Mouse (Mus musculus) stomach, embryonic 15.5 days (tissue): Measurements from ENCODE around the gene Bin2. TPM values are rescaled to one million over a fixed set of nuclear protein-coding genes. Genes with fewer than 3 reads are reported as not detected.

ENCODE experiments used
- ATAC-seq: fragments of 200-750 bp; cut with Nextera tagmentation; 2 replicates; pipeline ENCODE4 v1.8.0; 2017; ENCODE audit warnings: low read depth, moderate number of reproducible peaks, moderate TSS enrichment; ENCODE audit not compliant: insufficient read depth, low FRiP score
- H3K27ac ChIP-seq: fragments of 300-500 bp; sonication (generic); 2 replicates; pipeline ENCODE4 v1.5.1; 2015; ENCODE audit warnings: mild to moderate bottlenecking, inconsistent platforms
- H3K27me3 ChIP-seq: fragments of 300-500 bp; sonication (generic); replicated peaks from 2 replicates; pipeline ENCODE4 v1.6.1; 2015; ENCODE audit warnings: inconsistent platforms
- H3K36me3 ChIP-seq: fragments of 300-500 bp; sonication (generic); 2 replicates; pipeline ENCODE4 v1.6.1; 2015; ENCODE audit warnings: inconsistent platforms
- H3K4me1 ChIP-seq: fragments of 300-500 bp; sonication (generic); 2 replicates; pipeline ENCODE4 v1.6.1; 2015; ENCODE audit warnings: inconsistent platforms
- H3K4me2 ChIP-seq: fragments of 300-500 bp; sonication (generic); 2 replicates; pipeline ENCODE4 v1.6.1; 2015; ENCODE audit warnings: mild to moderate bottlenecking, inconsistent platforms
- H3K4me3 ChIP-seq: fragments of 300-500 bp; sonication (generic); replicated peaks from 2 replicates; pipeline ENCODE4 v1.5.1; 2015; ENCODE audit warnings: inconsistent platforms
- H3K9ac ChIP-seq: fragments of 300-500 bp; sonication (generic); 2 replicates; pipeline ENCODE4 v1.6.1; 2015; ENCODE audit warnings: inconsistent platforms
- H3K9me3 ChIP-seq: fragments of 300-500 bp; sonication (generic); 2 replicates; pipeline ENCODE4 v1.6.1; 2016; ENCODE audit warnings: inconsistent platforms
- WGBS: fragments of 180-500 bp; shearing (Covaris S2); methylation state at CpG from one replicate; pipeline ENCODE4 v1.1.7; 2015; 5-methylcytosine and 5-hydroxymethylcytosine counted together
- microRNA-seq: library from miRNA; unstranded; fragments of <30 nt; microRNA quantifications from one replicate; pipeline ENCODE4, GENCODE M21; 2016
- polyA plus RNA-seq: library from polyadenylated mRNA; unstranded; fragments of >200 nt; fragmentation: Nextera tagmentation; extraction: Ambion mirVana; gene quantifications from 2 replicates; pipeline ENCODE4 v1.2.1, GENCODE M21; 2015

Bin2 gene
- polyA plus RNA-seq, 1 experiment from 2014 or later: 7.1 TPM

DNA sequence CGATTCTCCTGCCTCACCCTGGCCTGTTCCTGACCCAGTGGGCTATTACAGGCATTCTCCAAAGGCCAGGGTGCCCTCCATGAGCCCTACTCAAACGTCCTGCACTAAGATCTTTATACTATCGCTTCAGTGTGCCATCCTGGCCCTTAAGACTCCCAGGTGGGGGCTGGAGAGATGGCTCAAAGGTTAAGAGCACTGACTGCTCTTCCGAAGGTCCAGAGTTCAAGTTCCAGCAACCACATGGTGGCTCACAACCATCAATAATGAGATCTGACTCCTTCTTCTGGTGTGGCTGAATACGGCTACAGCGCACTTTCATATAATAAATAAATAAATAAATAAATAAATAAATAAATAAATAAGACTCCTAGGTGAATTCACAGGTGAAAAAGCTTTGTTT is 76.5 kb downstream of the Bin2 start:
- no peaks in the 10 kb centered on the region for H3K9me3 ChIP-seq
- H3K36me3 ChIP-seq: no peaks in the 10 kb centered on the region
- no peaks in the 10 kb centered on the region for H3K27me3 ChIP-seq
- H3K4me1 ChIP-seq: no peaks in the 10 kb centered on the region
- H3K4me2 ChIP-seq: no peak overlapping the region
- H3K9ac ChIP-seq: no peak overlapping the region
- H3K27ac ChIP-seq: no peak overlapping the region
- ATAC-seq: no peak
- no peak overlapping the region for H3K4me3 ChIP-seq
- WGBS: 76% methylated on average over 6 of the region's 6 CpGs

Small RNA genes within 50 kb of the gene (microRNA-seq; reads per million reads assigned to microRNA genes)
- not detected for gene Mir6961

Other genes starting within 250 kb of the Bin2 start
- 0.05 and 0.12 TPM in 2 replicates for gene Gm5475, start 247.4 kb downstream of the Bin2 start, polyA plus RNA-seq
- gene Slc11a2, start 244.5 kb downstream of the Bin2 start, polyA plus RNA-seq: 24.0 and 25.8 TPM in 2 replicates
- 25.5 and 30.3 TPM in 2 replicates for gene Letmd1, start 200.5 kb downstream of the Bin2 start, polyA plus RNA-seq
- gene Csrnp2, start 174.1 kb downstream of the Bin2 start, polyA plus RNA-seq: 9.2 and 9.3 TPM in 2 replicates
- gene Tfcp2, start 117.5 kb downstream of the Bin2 start, polyA plus RNA-seq: 22.5 and 25.9 TPM in 2 replicates
- gene Pou6f1, start 69.6 kb downstream of the Bin2 start, polyA plus RNA-seq: 4.7 and 4.9 TPM in 2 replicates
- 194 and 215 TPM in 2 replicates for gene Dazap2, start 54.2 kb downstream of the Bin2 start, polyA plus RNA-seq
- 37.8 and 41.9 TPM in 2 replicates for gene Smagp, start 32.6 kb downstream of the Bin2 start, polyA plus RNA-seq
- 273 and 329 TPM in 2 replicates for gene Cela1, start 18.4 kb upstream of the Bin2 start, polyA plus RNA-seq
- 4.0 and 4.4 TPM in 2 replicates for gene Galnt6, start 59.8 kb upstream of the Bin2 start, polyA plus RNA-seq
- gene Slc4a8, start 92.2 kb upstream of the Bin2 start, polyA plus RNA-seq: 4.6 and 4.9 TPM in 2 replicates
- gene Scn8a, start 200.3 kb upstream of the Bin2 start, polyA plus RNA-seq: 2.2 and 2.9 TPM in 2 replicates